ENCODE assay signal across 21 mouse cellular contexts in the genomic region with DNA sequence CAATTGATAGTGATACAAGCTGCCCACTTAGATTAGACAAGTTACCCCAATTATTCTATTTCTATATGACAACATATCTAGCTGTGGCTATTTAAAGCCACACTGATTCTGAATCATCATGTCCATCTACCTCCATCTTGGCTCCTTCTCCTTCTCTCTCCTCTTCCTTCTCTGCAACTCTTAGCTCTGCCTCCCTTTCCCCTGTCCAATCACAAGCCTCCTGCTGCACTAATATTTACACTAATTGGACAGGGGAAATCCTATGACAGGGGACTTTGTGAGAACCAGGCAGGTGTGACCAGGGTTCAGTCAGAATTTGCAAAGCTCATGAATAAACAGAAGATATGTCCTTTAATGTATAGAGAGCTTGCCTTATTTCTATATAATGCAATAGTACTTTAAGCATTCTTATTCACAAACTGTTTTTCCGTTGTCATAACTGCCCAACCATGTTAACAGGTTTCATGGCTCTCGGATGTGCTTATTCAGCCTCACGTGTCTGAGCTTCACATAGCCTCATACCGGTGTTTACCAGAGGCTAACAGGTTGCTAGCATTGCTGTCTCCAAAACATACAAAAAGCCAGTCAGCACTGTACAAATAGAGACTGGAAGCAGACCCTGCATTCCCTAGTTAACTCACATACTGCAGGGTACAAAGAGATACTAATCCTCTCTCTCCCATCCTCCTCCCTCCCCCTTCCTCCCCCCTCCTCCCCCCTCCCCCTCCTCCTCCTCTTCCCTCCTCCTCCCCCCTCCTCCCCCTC. TPM values are rescaled to one million over a fixed set of nuclear protein-coding genes. Genes with fewer than 3 reads are reported as not detected.
DNase-seq lines count a peak whose midpoint lies in the region; ATAC-seq and TF ChIP-seq lines count a peak whose summit lies in the region.
"Had no signal": no experiment of that assay in that cellular context is flagged by ENCODE, and none has a peak within 500 bp of the region (broad histone marks: within the 10 kb centered on the region; RNA-seq: fewer than 3 reads in every experiment).

No protein-coding gene starts in this region.

- no peak overlapping the region for H3K4me3 ChIP-seq in hindbrain, embryonic 13.5 days
- no peak overlapping the region for H3K4me3 ChIP-seq in hindbrain, embryonic 11.5 days (ENCODE audit: low read depth, low read length)
- no peak overlapping the region for H3K4me3 ChIP-seq in midbrain, embryonic 11.5 days (ENCODE audit: low read depth, low read length)
- H3K4me3 ChIP-seq in midbrain, embryonic 14.5 days (replicated peaks; ENCODE audit: low read depth, low read length): no peak overlapping the region
- no peak overlapping the region for H3K4me3 ChIP-seq in stomach, postnatal 0 days (ENCODE audit: low read depth, low read length)
- H3K4me3 ChIP-seq in forebrain, embryonic 15.5 days: no peak overlapping the region
- H3K4me3 ChIP-seq: embryonic facial prominence, embryonic 12.5 days; erythroblast, embryonic 14.5 days; hindbrain, embryonic 10.5 days; left cerebral cortex, adult 2 months; limb, embryonic 10.5 days; neural tube, embryonic 15.5 days had no signal

- 0 out of 2 replicates have a peak, but pooled peaks have one; percentile 21 for ATAC-seq in hindbrain, embryonic 13.5 days (ENCODE audit: low FRiP score)
- ATAC-seq in hindbrain, embryonic 11.5 days (ENCODE audit: low FRiP score): no peak
- ATAC-seq in midbrain, embryonic 11.5 days (ENCODE audit: low FRiP score): 0 out of 2 replicates have a peak, but pooled peaks have one; percentile 46
- no peak for ATAC-seq in midbrain, embryonic 14.5 days (ENCODE audit: low FRiP score, low TSS enrichment)
- peak; percentile 57; the same call in 1 of the 2 replicates for ATAC-seq in stomach, postnatal 0 days (ENCODE audit: low FRiP score, low TSS enrichment)
- ATAC-seq in forebrain, embryonic 15.5 days (replicated peaks): no peak
- ATAC-seq: forebrain, embryonic 14.5 days had no signal

- no peaks in the 10 kb centered on the region for H3K27me3 ChIP-seq in hindbrain, embryonic 13.5 days
- no peaks in the 10 kb centered on the region for H3K27me3 ChIP-seq in hindbrain, embryonic 11.5 days (ENCODE audit: control insufficient read depth, insufficient read depth, low read length)
- no peaks in the 10 kb centered on the region for H3K27me3 ChIP-seq in midbrain, embryonic 11.5 days (ENCODE audit: control insufficient read depth, insufficient read depth, low read length)
- no peaks in the 10 kb centered on the region for H3K27me3 ChIP-seq in midbrain, embryonic 14.5 days (ENCODE audit: control insufficient read depth, insufficient read depth, low read length)
- H3K27me3 ChIP-seq in stomach, postnatal 0 days (ENCODE audit: control insufficient read depth, insufficient read depth, low read length): no peaks in the 10 kb centered on the region
- no peaks in the 10 kb centered on the region for H3K27me3 ChIP-seq in forebrain, embryonic 15.5 days
- H3K27me3 ChIP-seq: embryonic facial prominence, embryonic 12.5 days; neural tube, embryonic 15.5 days had no signal

- no peaks in the 10 kb centered on the region for H3K36me3 ChIP-seq in hindbrain, embryonic 13.5 days
- H3K36me3 ChIP-seq in hindbrain, embryonic 11.5 days (ENCODE audit: control insufficient read depth, insufficient read depth, low read length): no peaks in the 10 kb centered on the region
- H3K36me3 ChIP-seq in midbrain, embryonic 11.5 days (ENCODE audit: control insufficient read depth, insufficient read depth, low read length): no peaks in the 10 kb centered on the region
- H3K36me3 ChIP-seq in midbrain, embryonic 14.5 days (ENCODE audit: control insufficient read depth, insufficient read depth, low read length): no peaks in the 10 kb centered on the region
- H3K36me3 ChIP-seq in stomach, postnatal 0 days (ENCODE audit: control insufficient read depth, insufficient read depth, low read length): no peaks in the 10 kb centered on the region
- H3K36me3 ChIP-seq in forebrain, embryonic 15.5 days: no peaks in the 10 kb centered on the region
- H3K36me3 ChIP-seq: embryonic facial prominence, embryonic 12.5 days; hindbrain, embryonic 10.5 days; limb, embryonic 10.5 days; neural tube, embryonic 15.5 days had no signal

- no peak for TF ChIP-seq EP300 in stomach, postnatal 0 days (optimal IDR thresholded peaks at IDR 0.05)

- no peak for DNase-seq in hindbrain, embryonic 11.5 days (ENCODE audit: low spot score)
- DNase-seq in midbrain, embryonic 11.5 days (ENCODE audit: low spot score, missing footprints): peak; percentile 82
- DNase-seq in midbrain, embryonic 14.5 days: no peak
- DNase-seq in induced T-regulatory cell, adult 2 months (ENCODE audit: low read depth): peak; percentile 22
- no peak for DNase-seq in stomach, postnatal 0 days (ENCODE audit: low spot score)
- DNase-seq: cerebellum, adult 9-10 months; gastrocnemius, postnatal 25 days; kidney, adult 9 months; kidney, postnatal 4 days; layer of hippocampus, adult 9-11 months; spleen, adult 18-20 months; thymus, postnatal 14 days had no signal

- H3K4me1 ChIP-seq in hindbrain, embryonic 13.5 days (replicated peaks): peaks cover 9% of the 10 kb centered on the region; the same call in 1 of the 2 replicates
- H3K4me1 ChIP-seq in hindbrain, embryonic 11.5 days (replicated peaks; ENCODE audit: control insufficient read depth, insufficient read depth, low read length): no peaks in the 10 kb centered on the region
- H3K4me1 ChIP-seq in midbrain, embryonic 11.5 days (ENCODE audit: control insufficient read depth, insufficient read depth, low read length): no peaks in the 10 kb centered on the region
- no peaks in the 10 kb centered on the region for H3K4me1 ChIP-seq in midbrain, embryonic 14.5 days (ENCODE audit: control insufficient read depth, insufficient read depth, low read length)
- peaks cover 6% of the 10 kb centered on the region; the same call in 1 of the 2 replicates for H3K4me1 ChIP-seq in stomach, postnatal 0 days (replicated peaks; ENCODE audit: control insufficient read depth, insufficient read depth)
- H3K4me1 ChIP-seq in forebrain, embryonic 15.5 days: peaks cover 17% of the 10 kb centered on the region

- no peak for TF ChIP-seq CTCF in stomach, postnatal 0 days (IDR thresholded peaks at IDR 0.05; ENCODE audit: low read depth)

- H3K4me2 ChIP-seq in hindbrain, embryonic 13.5 days: no peak overlapping the region
- no peak overlapping the region for H3K4me2 ChIP-seq in hindbrain, embryonic 11.5 days (replicated peaks; ENCODE audit: low read depth, low read length)
- H3K4me2 ChIP-seq in midbrain, embryonic 11.5 days: no peak overlapping the region
- no peak overlapping the region for H3K4me2 ChIP-seq in midbrain, embryonic 14.5 days (ENCODE audit: low read length)
- no peak overlapping the region for H3K4me2 ChIP-seq in stomach, postnatal 0 days (replicated peaks; ENCODE audit: low read depth)
- no peak overlapping the region for H3K4me2 ChIP-seq in forebrain, embryonic 15.5 days (replicated peaks)
- H3K4me2 ChIP-seq: embryonic facial prominence, embryonic 12.5 days; neural tube, embryonic 15.5 days had no signal

- no peak overlapping the region for H3K9ac ChIP-seq in hindbrain, embryonic 13.5 days
- no peak overlapping the region for H3K9ac ChIP-seq in hindbrain, embryonic 11.5 days (ENCODE audit: low read depth, low read length)
- H3K9ac ChIP-seq in midbrain, embryonic 11.5 days (ENCODE audit: low read length): no peak overlapping the region
- no peak overlapping the region for H3K9ac ChIP-seq in midbrain, embryonic 14.5 days (replicated peaks; ENCODE audit: low read length)
- no peak overlapping the region for H3K9ac ChIP-seq in stomach, postnatal 0 days (ENCODE audit: low read length)
- H3K9ac ChIP-seq in forebrain, embryonic 15.5 days (replicated peaks): no peak overlapping the region
- H3K9ac ChIP-seq: embryonic facial prominence, embryonic 12.5 days; neural tube, embryonic 15.5 days had no signal

- H3K9me3 ChIP-seq in hindbrain, embryonic 13.5 days: no peaks in the 10 kb centered on the region
- no peaks in the 10 kb centered on the region for H3K9me3 ChIP-seq in hindbrain, embryonic 11.5 days (ENCODE audit: control insufficient read depth, low read length)
- no peaks in the 10 kb centered on the region for H3K9me3 ChIP-seq in midbrain, embryonic 11.5 days (ENCODE audit: control insufficient read depth, low read length)
- no peaks in the 10 kb centered on the region for H3K9me3 ChIP-seq in midbrain, embryonic 14.5 days (ENCODE audit: control insufficient read depth, low read length)
- H3K9me3 ChIP-seq in stomach, postnatal 0 days (ENCODE audit: control insufficient read depth, low read length): no peaks in the 10 kb centered on the region
- H3K9me3 ChIP-seq in forebrain, embryonic 15.5 days: no peaks in the 10 kb centered on the region
- H3K9me3 ChIP-seq: embryonic facial prominence, embryonic 12.5 days; hindbrain, embryonic 10.5 days; limb, embryonic 10.5 days; neural tube, embryonic 15.5 days had no signal

- WGBS in hindbrain, embryonic 13.5 days: 87% methylated on average over 4 of the region's 4 CpGs
- 90% methylated on average over 4 of the region's 4 CpGs for WGBS in hindbrain, embryonic 11.5 days
- 91% methylated on average over 4 of the region's 4 CpGs for WGBS in midbrain, embryonic 11.5 days
- 82% methylated on average over 4 of the region's 4 CpGs for WGBS in midbrain, embryonic 14.5 days
- 72% methylated on average over 4 of the region's 4 CpGs for WGBS in stomach, postnatal 0 days
- WGBS in forebrain, embryonic 15.5 days: 81% methylated on average over 4 of the region's 4 CpGs

- H3K27ac ChIP-seq in hindbrain, embryonic 13.5 days: no peak overlapping the region
- no peak overlapping the region for H3K27ac ChIP-seq in hindbrain, embryonic 11.5 days (ENCODE audit: low read depth, low read length)
- H3K27ac ChIP-seq in midbrain, embryonic 11.5 days (ENCODE audit: low read depth, low read length): no peak overlapping the region
- no peak overlapping the region for H3K27ac ChIP-seq in midbrain, embryonic 14.5 days (replicated peaks; ENCODE audit: low read depth, low read length)
- H3K27ac ChIP-seq in stomach, postnatal 0 days (replicated peaks): no peak overlapping the region
- H3K27ac ChIP-seq in forebrain, embryonic 15.5 days (replicated peaks): no peak overlapping the region
- H3K27ac ChIP-seq: embryonic facial prominence, embryonic 12.5 days; hindbrain, embryonic 10.5 days; left cerebral cortex, adult 2 months; neural tube, embryonic 15.5 days had no signal

RNA-seq across cellular contexts. Expression of a gene that starts 50.2 kb away (rescaled TPM):
- polyA plus RNA-seq in hindbrain, embryonic 13.5 days (2015; fragmentation: Nextera tagmentation; extraction: Ambion mirVana): 6.3 and 7.1 TPM in 2 replicates
- 11.7 and 12.2 TPM in 2 replicates for polyA plus RNA-seq in hindbrain, embryonic 11.5 days (2014; fragmentation: Nextera tagmentation; extraction: Ambion mirVana)
- 9.2 and 12.6 TPM in 2 replicates for polyA plus RNA-seq in midbrain, embryonic 11.5 days (2014; fragmentation: Nextera tagmentation; extraction: Ambion mirVana)
- polyA plus RNA-seq in midbrain, embryonic 14.5 days (2014; fragmentation: Nextera tagmentation; extraction: Ambion mirVana): 5.5 and 7.6 TPM in 2 replicates
- 2.4 and 2.9 TPM in 2 replicates for polyA plus RNA-seq in stomach, postnatal 0 days (2015; fragmentation: Nextera tagmentation; extraction: Ambion mirVana)
- 8.5 and 8.9 TPM in 2 replicates for polyA plus RNA-seq in forebrain, embryonic 15.5 days (2015; fragmentation: Nextera tagmentation; extraction: Ambion mirVana)

Comparison
In these comparisons a context has a peak if more than half of its experiments do, and no peak if none do; other contexts are left out.
1. ATAC-seq: peak in hindbrain, embryonic 13.5 days (single experiment), midbrain, embryonic 11.5 days (single experiment) and stomach, postnatal 0 days (single experiment); none in hindbrain, embryonic 11.5 days (single experiment), midbrain, embryonic 14.5 days (single experiment) and forebrain, embryonic 15.5 days (single experiment).
2. DNase-seq: peak in midbrain, embryonic 11.5 days (single experiment) and induced T-regulatory cell, adult 2 months (single experiment); none in hindbrain, embryonic 11.5 days (single experiment), midbrain, embryonic 14.5 days (single experiment) and stomach, postnatal 0 days (single experiment).